ENCODE assay signal across 8 mouse cellular contexts in genomic region chr11:51585608-51586252, GRCm38 (mm10). TPM values are rescaled to one million over a fixed set of nuclear protein-coding genes. Genes with fewer than 3 reads are reported as not detected.
DNase-seq lines count a peak whose midpoint lies in the region; ATAC-seq and TF ChIP-seq lines count a peak whose summit lies in the region.

No protein-coding gene starts in this region.

- H3K27me3 ChIP-seq in forebrain, embryonic 11.5 days (ENCODE audit: control insufficient read depth, insufficient read depth, low read length), result no peaks in the 10 kb centered on the region
- no peaks in the 10 kb centered on the region for H3K27me3 ChIP-seq in neural tube, embryonic 15.5 days (replicated peaks)

- no peak overlapping the region for H3K9ac ChIP-seq in forebrain, embryonic 11.5 days (ENCODE audit: low read length)
- peak overlapping the region; percentile 77; the same call in 1 of the 2 replicates for H3K9ac ChIP-seq in neural tube, embryonic 15.5 days (replicated peaks)

- peaks cover 10% of the 10 kb centered on the region for H3K4me1 ChIP-seq in forebrain, embryonic 11.5 days (replicated peaks; ENCODE audit: control insufficient read depth, insufficient read depth, low read length)
- H3K4me1 ChIP-seq in neural tube, embryonic 15.5 days, result peaks cover 20% of the 10 kb centered on the region

- peaks cover 28% of the 10 kb centered on the region for H3K36me3 ChIP-seq in forebrain, embryonic 11.5 days (ENCODE audit: control insufficient read depth, insufficient read depth, low read length)
- peaks cover 37% of the 10 kb centered on the region for H3K36me3 ChIP-seq in neural tube, embryonic 15.5 days

- 0 out of 2 replicates have a peak, but pooled peaks have one; percentile 23 for ATAC-seq in forebrain, embryonic 11.5 days (replicated peaks; ENCODE audit: low FRiP score)
- no peak; the same call in 1 of the 2 replicates for ATAC-seq in neural tube, embryonic 15.5 days (ENCODE audit: low FRiP score)

- no peak overlapping the region for H3K27ac ChIP-seq in layer of hippocampus, adult 2 months
- no peak overlapping the region for H3K27ac ChIP-seq in forebrain, embryonic 11.5 days (ENCODE audit: low read depth, low read length)
- H3K27ac ChIP-seq in neural tube, embryonic 15.5 days (replicated peaks), result peak overlapping the region; percentile 88

- H3K9me3 ChIP-seq in forebrain, embryonic 11.5 days (ENCODE audit: control insufficient read depth, low read length), result no peaks in the 10 kb centered on the region
- H3K9me3 ChIP-seq in neural tube, embryonic 15.5 days (replicated peaks), result no peaks in the 10 kb centered on the region

- WGBS in forebrain, embryonic 11.5 days, result 75% methylated on average over 8 of the region's 8 CpGs
- 64% methylated on average over 8 of the region's 8 CpGs for WGBS in neural tube, embryonic 15.5 days

- peak overlapping the region; percentile 83 for H3K4me2 ChIP-seq in forebrain, embryonic 11.5 days (ENCODE audit: low read depth, low read length, severe bottlenecking)
- peak overlapping the region; percentile 84 for H3K4me2 ChIP-seq in neural tube, embryonic 15.5 days

- no peak for DNase-seq in layer of hippocampus, adult 2 months (ENCODE audit: low spot score in 2 of 2)
- no peak for DNase-seq in layer of hippocampus, postnatal 10 days (ENCODE audit: low spot score in 2 of 2)
- DNase-seq in forebrain, embryonic 11.5 days (ENCODE audit: low spot score), result peak; percentile 55
- peak; percentile 37 to 39 for DNase-seq in kidney, postnatal 36 days
- no peak for DNase-seq in layer of hippocampus, adult 8-10 months (ENCODE audit: low spot score in 2 of 2)
- no peak for DNase-seq in T-cell, adult 2 months (ENCODE audit: low spot score)
- no peak for DNase-seq in spleen, postnatal 36 days (ENCODE audit: low spot score in 2 of 2)

- no peak for TF ChIP-seq CTCF in layer of hippocampus, adult 2 months (conservative IDR thresholded peaks at IDR 0.05)

- peak overlapping the region; percentile 71 for H3K4me3 ChIP-seq in layer of hippocampus, adult 2 months
- H3K4me3 ChIP-seq in forebrain, embryonic 11.5 days (ENCODE audit: low read depth, low read length), result peak overlapping the region; percentile 61
- peak overlapping the region; percentile 60 for H3K4me3 ChIP-seq in neural tube, embryonic 15.5 days (replicated peaks)

RNA-seq across cellular contexts. Expression of gene Phykpl, which starts 1.2 kb away (rescaled TPM):
- 1 to 10 TPM; 8.1 to 9.4 TPM for total RNA-seq in layer of hippocampus, adult 2 months (2021)
- 10 to 100 TPM in 1 of 2 experiments, 1 to 10 TPM in 1; 8.3 to 10.3 TPM for total RNA-seq in layer of hippocampus, postnatal 10 days (2021)
- 14.9 and 16.7 TPM in 2 replicates for polyA plus RNA-seq in forebrain, embryonic 11.5 days (2014; fragmentation: Nextera tagmentation; extraction: Ambion mirVana)
- polyA plus RNA-seq in neural tube, embryonic 15.5 days (2015; fragmentation: Nextera tagmentation; extraction: Ambion mirVana), result 8.1 and 10.9 TPM in 2 replicates
- total RNA-seq in layer of hippocampus, adult 8-10 months (2022), result 10 to 100 TPM in 1 of 4 experiments, 1 to 10 TPM in 3; 7.9 to 10.2 (median 8.9) TPM

RNA-seq across cellular contexts. Expression of gene Hnrnpab, which starts 20.9 kb away (rescaled TPM):
- 100 to 1,000 TPM; 149 to 155 TPM for total RNA-seq in layer of hippocampus, adult 2 months (2021)
- 100 to 1,000 TPM; 238 to 239 TPM for total RNA-seq in layer of hippocampus, postnatal 10 days (2021)
- 830 and 925 TPM in 2 replicates for polyA plus RNA-seq in forebrain, embryonic 11.5 days (2014; fragmentation: Nextera tagmentation; extraction: Ambion mirVana)
- 241 and 285 TPM in 2 replicates for polyA plus RNA-seq in neural tube, embryonic 15.5 days (2015; fragmentation: Nextera tagmentation; extraction: Ambion mirVana)
- total RNA-seq in layer of hippocampus, adult 8-10 months (2022), result 100 to 1,000 TPM; 123 to 152 (median 135) TPM

RNA-seq across cellular contexts. Expression of gene Nhp2, which starts 33.8 kb away (rescaled TPM):
- 10 to 100 TPM; 41.7 to 48.2 TPM for total RNA-seq in layer of hippocampus, adult 2 months (2021)
- 10 to 100 TPM; 56.9 to 60.4 TPM for total RNA-seq in layer of hippocampus, postnatal 10 days (2021)
- polyA plus RNA-seq in forebrain, embryonic 11.5 days (2014; fragmentation: Nextera tagmentation; extraction: Ambion mirVana), result 154 and 165 TPM in 2 replicates
- polyA plus RNA-seq in neural tube, embryonic 15.5 days (2015; fragmentation: Nextera tagmentation; extraction: Ambion mirVana), result 96.3 and 117 TPM in 2 replicates
- 10 to 100 TPM; 31.8 to 48.9 (median 42.3) TPM for total RNA-seq in layer of hippocampus, adult 8-10 months (2022)

RNA-seq across cellular contexts. Expression of gene Rmnd5b, which starts 50.0 kb away (rescaled TPM):
- total RNA-seq in layer of hippocampus, adult 2 months (2021), result 10 to 100 TPM; 59.8 to 65.2 TPM
- 10 to 100 TPM; 54.8 to 55.1 TPM for total RNA-seq in layer of hippocampus, postnatal 10 days (2021)
- polyA plus RNA-seq in forebrain, embryonic 11.5 days (2014; fragmentation: Nextera tagmentation; extraction: Ambion mirVana), result 40.4 and 47.8 TPM in 2 replicates
- polyA plus RNA-seq in neural tube, embryonic 15.5 days (2015; fragmentation: Nextera tagmentation; extraction: Ambion mirVana), result 79.1 and 79.8 TPM in 2 replicates
- 10 to 100 TPM; 52.4 to 58.6 (median 55.4) TPM for total RNA-seq in layer of hippocampus, adult 8-10 months (2022)

Comparison
In these comparisons a context has a peak if more than half of its experiments do, and no peak if none do; other contexts are left out.
1. DNase-seq: peak in forebrain, embryonic 11.5 days (single experiment) and kidney, postnatal 36 days (2 of 2); none in layer of hippocampus, adult 2 months (0 of 2), layer of hippocampus, postnatal 10 days (0 of 2), layer of hippocampus, adult 8-10 months (0 of 2), T-cell, adult 2 months (single experiment) and spleen, postnatal 36 days (0 of 2).
2. Peak in every context shown above with its lines, with median percentiles within 50 percentile points of each other: H3K4me3 ChIP-seq.